Comparison of ENCODE assay signal across 13 mouse cellular contexts in genomic region chr11:63020633-63021032, GRCm38 (mm10). TPM values are rescaled to one million over a fixed set of nuclear protein-coding genes. Genes with fewer than 3 reads are reported as not detected.
DNase-seq lines count a peak whose midpoint lies in the region; ATAC-seq and TF ChIP-seq lines count a peak whose summit lies in the region.
"Had no signal": no experiment of that assay in that cellular context is flagged by ENCODE, and none has a peak within 500 bp of the region (broad histone marks: within the 10 kb centered on the region; RNA-seq: fewer than 3 reads in every experiment).

No protein-coding gene starts in this region.

- H3K36me3 ChIP-seq in kidney, embryonic 14.5 days (ENCODE audit: control insufficient read depth, insufficient read depth, low read length) = no peaks in the 10 kb centered on the region
- H3K36me3 ChIP-seq in MEL (ENCODE audit: control insufficient read depth in 1 of 2, insufficient read depth in 2 of 2, low read length in 2 of 2) = no peaks in the 10 kb centered on the region
- no peaks in the 10 kb centered on the region for H3K36me3 ChIP-seq in midbrain, embryonic 13.5 days
- no peaks in the 10 kb centered on the region for H3K36me3 ChIP-seq in hindbrain, embryonic 16.5 days (ENCODE audit: control insufficient read depth, insufficient read depth, low read length)
- H3K36me3 ChIP-seq: hindbrain, embryonic 12.5 days had no signal

- H3K9me3 ChIP-seq in kidney, embryonic 14.5 days (ENCODE audit: control insufficient read depth, low read length) = no peaks in the 10 kb centered on the region
- H3K9me3 ChIP-seq in MEL (replicated peaks; ENCODE audit: insufficient read depth, low read length) = no peaks in the 10 kb centered on the region
- no peaks in the 10 kb centered on the region for H3K9me3 ChIP-seq in midbrain, embryonic 13.5 days
- H3K9me3 ChIP-seq in hindbrain, embryonic 16.5 days (ENCODE audit: control insufficient read depth, low read length) = no peaks in the 10 kb centered on the region
- H3K9me3 ChIP-seq: hindbrain, embryonic 12.5 days had no signal

- H3K4me3 ChIP-seq in kidney, embryonic 14.5 days (ENCODE audit: low read length) = no peak overlapping the region
- no peak overlapping the region for H3K4me3 ChIP-seq in MEL (ENCODE audit: control insufficient read depth in 1 of 2, insufficient read depth in 1 of 2, low read depth in 2 of 2, low read length in 2 of 2)
- H3K4me3 ChIP-seq in midbrain, embryonic 13.5 days (replicated peaks) = no peak overlapping the region
- no peak overlapping the region for H3K4me3 ChIP-seq in hindbrain, embryonic 16.5 days (ENCODE audit: low read length)
- H3K4me3 ChIP-seq: hindbrain, embryonic 12.5 days had no signal

- no peak for TF ChIP-seq CTCF in MEL (IDR thresholded peaks at IDR 0.05 in 2 of 3, conservative IDR thresholded peaks at IDR 0.05 in 1 of 3; ENCODE audit: control insufficient read depth in 1 of 3, insufficient read depth in 1 of 3, low read depth in 2 of 3, low read length in 3 of 3, poor library complexity in 1 of 3, severe bottlenecking in 1 of 3)

- no peak for TF ChIP-seq POLR2A in MEL (IDR thresholded peaks at IDR 0.05; ENCODE audit: control insufficient read depth in 1 of 2, insufficient read depth in 1 of 2, low read depth in 1 of 2, low read length in 2 of 2, poor library complexity in 1 of 2)

- TF ChIP-seq EP300 in MEL (IDR thresholded peaks at IDR 0.05; ENCODE audit: low read depth in 1 of 2, low read length in 2 of 2) = no peak

- 0 out of 2 replicates have a peak, but pooled peaks have one; percentile 42 for ATAC-seq in kidney, embryonic 14.5 days (ENCODE audit: low FRiP score, low TSS enrichment)
- peak; percentile 67 to 69 for ATAC-seq in hematopoietic stem cell, adult 5-6 weeks (replicated peaks in 1 of 2; ENCODE audit: insufficient read depth in 1 of 2, low FRiP score in 2 of 2, low TSS enrichment in 1 of 2, low read depth in 1 of 2, poor library complexity in 2 of 2, severe bottlenecking in 2 of 2)
- ATAC-seq in megakaryocyte progenitor cell, adult 5-6 weeks (replicated peaks; ENCODE audit: poor library complexity) = peak; percentile 86
- no peak for ATAC-seq in midbrain, embryonic 13.5 days
- ATAC-seq in hindbrain, embryonic 16.5 days = no peak

- H3K27me3 ChIP-seq in kidney, embryonic 14.5 days (ENCODE audit: control insufficient read depth, insufficient read depth, low read length) = no peaks in the 10 kb centered on the region
- H3K27me3 ChIP-seq in MEL (ENCODE audit: control insufficient read depth in 1 of 2, insufficient read depth in 2 of 2, low read length in 2 of 2) = no peaks in the 10 kb centered on the region
- no peaks in the 10 kb centered on the region for H3K27me3 ChIP-seq in midbrain, embryonic 13.5 days
- no peaks in the 10 kb centered on the region for H3K27me3 ChIP-seq in hindbrain, embryonic 16.5 days (replicated peaks; ENCODE audit: control insufficient read depth, insufficient read depth, low read length)
- H3K27me3 ChIP-seq: hindbrain, embryonic 12.5 days had no signal

- H3K79me2 ChIP-seq in MEL (ENCODE audit: control insufficient read depth, insufficient read depth, low read length, poor library complexity) = no peaks in the 10 kb centered on the region

- no peak overlapping the region for H3K4me2 ChIP-seq in kidney, embryonic 14.5 days (replicated peaks; ENCODE audit: low read depth, low read length)
- no peak overlapping the region for H3K4me2 ChIP-seq in midbrain, embryonic 13.5 days (replicated peaks)
- H3K4me2 ChIP-seq in hindbrain, embryonic 16.5 days (ENCODE audit: low read length) = no peak overlapping the region
- H3K4me2 ChIP-seq: hindbrain, embryonic 12.5 days had no signal

- no peak for TF ChIP-seq RAD21 in MEL (IDR thresholded peaks at IDR 0.05; ENCODE audit: low read depth, low read length)

- H3K9ac ChIP-seq in kidney, embryonic 14.5 days (ENCODE audit: low read depth, low read length) = no peak overlapping the region
- H3K9ac ChIP-seq in MEL (ENCODE audit: control insufficient read depth, low read depth, low read length, poor library complexity, severe bottlenecking) = no peak overlapping the region
- H3K9ac ChIP-seq in midbrain, embryonic 13.5 days (replicated peaks) = no peak overlapping the region
- H3K9ac ChIP-seq in hindbrain, embryonic 16.5 days (ENCODE audit: low read depth, low read length) = no peak overlapping the region
- H3K9ac ChIP-seq: hindbrain, embryonic 12.5 days; liver, embryonic 14.5 days had no signal

- no peak for DNase-seq in kidney, adult 8-10 months
- peak; percentile 4 for DNase-seq in MEL (ENCODE audit: low read depth, low spot score)
- no peak for DNase-seq in cerebellum, postnatal 36 days
- DNase-seq: cerebellum, adult 2 months had no signal

- H3K4me1 ChIP-seq in kidney, embryonic 14.5 days (ENCODE audit: control insufficient read depth, insufficient read depth, low read length) = peaks cover 9% of the 10 kb centered on the region
- no peaks in the 10 kb centered on the region for H3K4me1 ChIP-seq in MEL (ENCODE audit: control insufficient read depth in 1 of 2, insufficient read depth in 2 of 2, low read length in 2 of 2)
- H3K4me1 ChIP-seq in midbrain, embryonic 13.5 days (replicated peaks) = peaks cover 22% of the 10 kb centered on the region
- peaks cover 9% of the 10 kb centered on the region for H3K4me1 ChIP-seq in hindbrain, embryonic 16.5 days (ENCODE audit: control insufficient read depth, insufficient read depth, low read depth, low read length)

- H3K27ac ChIP-seq in kidney, embryonic 14.5 days (ENCODE audit: low read depth, low read length) = no peak overlapping the region
- H3K27ac ChIP-seq in MEL (ENCODE audit: control insufficient read depth, low read depth, low read length) = no peak overlapping the region
- no peak overlapping the region for H3K27ac ChIP-seq in midbrain, embryonic 13.5 days
- H3K27ac ChIP-seq in hindbrain, embryonic 16.5 days (ENCODE audit: low read depth, low read length) = no peak overlapping the region
- H3K27ac ChIP-seq: hindbrain, embryonic 12.5 days; liver, embryonic 14.5 days had no signal

TF ChIP-seq in MEL, 35 proteins besides CTCF, POLR2A, EP300 and RAD21:
- TF ChIP-seq MYC (IDR thresholded peaks at IDR 0.05; ENCODE audit: low read depth, low read length) = no peak
- no peak for TF ChIP-seq USF1 (IDR thresholded peaks at IDR 0.05; ENCODE audit: low read depth, low read length)
- no peak for TF ChIP-seq TCF12 (IDR thresholded peaks at IDR 0.05; ENCODE audit: low read depth, low read length)
- TF ChIP-seq GABPA (IDR thresholded peaks at IDR 0.05; ENCODE audit: low read depth, low read length) = no peak
- TF ChIP-seq E2F4 (IDR thresholded peaks at IDR 0.05; ENCODE audit: borderline replicate concordance, low read depth, low read length) = no peak
- TF ChIP-seq ZNF384 (IDR thresholded peaks at IDR 0.05; ENCODE audit: low read depth, low read length) = no peak
- no peak for TF ChIP-seq TBP (IDR thresholded peaks at IDR 0.05; ENCODE audit: low read depth, low read length)
- TF ChIP-seq RCOR1 (IDR thresholded peaks at IDR 0.05; ENCODE audit: low read depth, low read length) = no peak
- TF ChIP-seq MXI1 (IDR thresholded peaks at IDR 0.05; ENCODE audit: low read depth, low read length) = no peak
- no peak for TF ChIP-seq NELFE (IDR thresholded peaks at IDR 0.05; ENCODE audit: low read depth, low read length)
- TF ChIP-seq BHLHE40 (IDR thresholded peaks at IDR 0.05; ENCODE audit: borderline replicate concordance, low read depth, low read length) = no peak
- no peak for TF ChIP-seq ZMIZ1 (IDR thresholded peaks at IDR 0.05; ENCODE audit: low read depth, low read length)
- TF ChIP-seq POLR2AphosphoS2 (IDR thresholded peaks at IDR 0.05; ENCODE audit: low read length) = no peak
- no peak for TF ChIP-seq CHD1 (IDR thresholded peaks at IDR 0.05; ENCODE audit: low read depth, low read length)
- TF ChIP-seq ZKSCAN1 (IDR thresholded peaks at IDR 0.05; ENCODE audit: low read depth, low read length) = no peak
- TF ChIP-seq MAZ (IDR thresholded peaks at IDR 0.05; ENCODE audit: low read depth, low read length) = no peak
- TF ChIP-seq ETS1 (IDR thresholded peaks at IDR 0.05; ENCODE audit: low read depth, low read length) = no peak
- TF ChIP-seq ELF1 (IDR thresholded peaks at IDR 0.05; ENCODE audit: low read depth, low read length) = no peak

RNA-seq across cellular contexts. Expression of gene Tekt3, which starts 40.8 kb away (rescaled TPM):
- not detected in 2 replicates for polyA plus RNA-seq in kidney, embryonic 14.5 days (2014; fragmentation: Nextera tagmentation; extraction: Ambion mirVana)
- total RNA-seq in MEL (2012; rRNA removed) = not detected in 2 replicates
- polyA plus RNA-seq in MEL (2012; ENCODE audit: insufficient read depth in 1 of 2, insufficient read length in 2 of 2, low read depth in 1 of 2, low replicate concordance in 2 of 2, missing spikeins in 1 of 2) = not detected
- not detected in 2 replicates for total RNA-seq in hematopoietic stem cell, adult 5-6 weeks (2017)
- total RNA-seq in megakaryocyte progenitor cell, adult 5-6 weeks (2015) = not detected in 2 replicates
- not detected in 2 replicates for total RNA-seq in megakaryocyte progenitor cell, adult 5-6 weeks (2017)
- polyA plus RNA-seq in midbrain, embryonic 13.5 days (2015; fragmentation: Nextera tagmentation; extraction: Ambion mirVana) = not detected in 2 replicates
- not detected in 2 replicates for polyA plus RNA-seq in hindbrain, embryonic 16.5 days (2015; fragmentation: Nextera tagmentation; extraction: Ambion mirVana)
- polyA plus RNA-seq: cerebellum, adult 2 months; forebrain, embryonic 11.5 days; hindbrain, embryonic 12.5 days; liver, embryonic 14.5 days; neural tube, embryonic 11.5 days had no signal

Comparison
In these comparisons a context has a peak if more than half of its experiments do, and no peak if none do; other contexts are left out.
1. ATAC-seq: peak in kidney, embryonic 14.5 days (single experiment), hematopoietic stem cell, adult 5-6 weeks (2 of 2) and megakaryocyte progenitor cell, adult 5-6 weeks (single experiment); none in midbrain, embryonic 13.5 days (single experiment) and hindbrain, embryonic 16.5 days (single experiment).